Mouse (Mus musculus): ENCODE measurements around the gene Med27. TPM values are rescaled to one million over a fixed set of nuclear protein-coding genes. Genes with fewer than 3 reads are reported as not detected.

Gene Med27
- polyA plus RNA-seq, 1 experiment = 44.0 TPM

- no peak overlapping the region for H3K4me3 ChIP-seq
- TF ChIP-seq TCF12 (IDR thresholded peaks at IDR 0.05; ENCODE audit: insufficient read depth, poor library complexity, severe bottlenecking) = no peak
- TF ChIP-seq USF1 (IDR thresholded peaks at IDR 0.05; ENCODE audit: low read depth) = no peak
- no peak for TF ChIP-seq E2F4 (IDR thresholded peaks at IDR 0.05; ENCODE audit: insufficient read depth)
- TF ChIP-seq MAX (IDR thresholded peaks at IDR 0.05; ENCODE audit: low read depth) = no peak
- no peaks in the 10 kb centered on the region for H3K27me3 ChIP-seq (ENCODE audit: control insufficient read depth, insufficient read depth, insufficient read length)
- no peaks in the 10 kb centered on the region for H3K79me2 ChIP-seq (ENCODE audit: control insufficient read depth, insufficient read depth)
- no peaks in the 10 kb centered on the region for H3K36me3 ChIP-seq (ENCODE audit: control insufficient read depth, insufficient read depth)
- H3K4me2 ChIP-seq (ENCODE audit: low read depth) = no peak overlapping the region
- H3ac ChIP-seq (ENCODE audit: control insufficient read depth, insufficient read length) = no peak overlapping the region
These were observed 138.9 kb downstream of the Med27 start for GRCm38 (mm10) chr2:29485519-29485918.

- Histone ChIP-seq H3K4me2 (ENCODE audit: low read depth) (no peak overlapping the region), H3K4me3 (no peak overlapping the region), H3K79me2 (ENCODE audit: control insufficient read depth, insufficient read depth) (no peaks in the 10 kb centered on the region), H3K27me3 (ENCODE audit: control insufficient read depth, insufficient read depth, insufficient read length) (no peaks in the 10 kb centered on the region), H3ac (ENCODE audit: control insufficient read depth, insufficient read length) (no peak overlapping the region), H3K36me3 (ENCODE audit: control insufficient read depth, insufficient read depth) (no peaks in the 10 kb centered on the region)
- TF ChIP-seq TCF12 (IDR thresholded peaks at IDR 0.05; ENCODE audit: insufficient read depth, poor library complexity, severe bottlenecking) (no peak), USF1 (IDR thresholded peaks at IDR 0.05; ENCODE audit: low read depth) (no peak), SRF (IDR thresholded peaks at IDR 0.05; ENCODE audit: control insufficient read depth, insufficient read length, low read depth) (no peak), MYOD1 (IDR thresholded peaks at IDR 0.05; ENCODE audit: control insufficient read depth in 1 of 3, insufficient read length in 2 of 3, low read depth in 2 of 3) (no peak), REST (IDR thresholded peaks at IDR 0.05; ENCODE audit: insufficient read depth, insufficient read length) (no peak), MYOG (IDR thresholded peaks at IDR 0.05; ENCODE audit: control insufficient read depth in 1 of 3, insufficient read depth in 1 of 3, insufficient read length in 2 of 3, low read depth in 2 of 3) (no peak), E2F4 (IDR thresholded peaks at IDR 0.05; ENCODE audit: insufficient read depth) (no peak), CEBPB (IDR thresholded peaks at IDR 0.05; ENCODE audit: insufficient read depth, poor library complexity, severe bottlenecking) (no peak), POLR2AphosphoS2 (IDR thresholded peaks at IDR 0.05; ENCODE audit: insufficient read length, low read depth) (no peak), MAX (IDR thresholded peaks at IDR 0.05; ENCODE audit: low read depth) (no peak), POLR2A (IDR thresholded peaks at IDR 0.05; ENCODE audit: insufficient read length, low read depth) (no peak), TCF3 (IDR thresholded peaks at IDR 0.05; ENCODE audit: insufficient read length, low read depth) (no peak)
These were observed 139.9 kb downstream of the Med27 start for GRCm38 (mm10) chr2:29486491-29486890.

GRCm38 (mm10) chr2:29487652-29488051 is 141.0 kb downstream of the Med27 start:
- Histone ChIP-seq H3K79me2 (ENCODE audit: control insufficient read depth, insufficient read depth) (no peaks in the 10 kb centered on the region), H3K4me3 (no peak overlapping the region), H3ac (ENCODE audit: control insufficient read depth, insufficient read length) (no peak overlapping the region), H3K27me3 (ENCODE audit: control insufficient read depth, insufficient read depth, insufficient read length) (no peaks in the 10 kb centered on the region), H3K36me3 (ENCODE audit: control insufficient read depth, insufficient read depth) (no peaks in the 10 kb centered on the region), H3K4me2 (ENCODE audit: low read depth) (no peak overlapping the region)
- TF ChIP-seq POLR2AphosphoS2 (IDR thresholded peaks at IDR 0.05; ENCODE audit: insufficient read length, low read depth) (no peak), CEBPB (IDR thresholded peaks at IDR 0.05; ENCODE audit: insufficient read depth, poor library complexity, severe bottlenecking) (no peak), MYOG (IDR thresholded peaks at IDR 0.05; ENCODE audit: control insufficient read depth in 1 of 3, insufficient read depth in 1 of 3, insufficient read length in 2 of 3, low read depth in 2 of 3) (no peak), SRF (IDR thresholded peaks at IDR 0.05; ENCODE audit: control insufficient read depth, insufficient read length, low read depth) (no peak), USF1 (IDR thresholded peaks at IDR 0.05; ENCODE audit: low read depth) (no peak), TCF12 (IDR thresholded peaks at IDR 0.05; ENCODE audit: insufficient read depth, poor library complexity, severe bottlenecking) (no peak), POLR2A (IDR thresholded peaks at IDR 0.05; ENCODE audit: insufficient read length, low read depth) (no peak), MAX (IDR thresholded peaks at IDR 0.05; ENCODE audit: low read depth) (no peak), REST (IDR thresholded peaks at IDR 0.05; ENCODE audit: insufficient read depth, insufficient read length) (no peak), TCF3 (IDR thresholded peaks at IDR 0.05; ENCODE audit: insufficient read length, low read depth) (no peak), E2F4 (IDR thresholded peaks at IDR 0.05; ENCODE audit: insufficient read depth) (no peak), MYOD1 (IDR thresholded peaks at IDR 0.05; ENCODE audit: control insufficient read depth in 1 of 3, insufficient read length in 2 of 3, low read depth in 2 of 3) (no peak)

- H3K27me3 ChIP-seq (ENCODE audit: control insufficient read depth, insufficient read depth, insufficient read length) = no peaks in the 10 kb centered on the region
- no peaks in the 10 kb centered on the region for H3K36me3 ChIP-seq (ENCODE audit: control insufficient read depth, insufficient read depth)
- TF ChIP-seq TCF12 (IDR thresholded peaks at IDR 0.05; ENCODE audit: insufficient read depth, poor library complexity, severe bottlenecking) = no peak
- no peak for TF ChIP-seq POLR2A (IDR thresholded peaks at IDR 0.05; ENCODE audit: insufficient read length, low read depth)
- TF ChIP-seq TCF3 (IDR thresholded peaks at IDR 0.05; ENCODE audit: insufficient read length, low read depth) = no peak
- no peak for TF ChIP-seq MAX (IDR thresholded peaks at IDR 0.05; ENCODE audit: low read depth)
- TF ChIP-seq USF1 (IDR thresholded peaks at IDR 0.05; ENCODE audit: low read depth) = no peak
- TF ChIP-seq MYOD1 (IDR thresholded peaks at IDR 0.05; ENCODE audit: control insufficient read depth in 1 of 3, insufficient read length in 2 of 3, low read depth in 2 of 3) = no peak
- no peak for TF ChIP-seq POLR2AphosphoS2 (IDR thresholded peaks at IDR 0.05; ENCODE audit: insufficient read length, low read depth)
- TF ChIP-seq SRF (IDR thresholded peaks at IDR 0.05; ENCODE audit: control insufficient read depth, insufficient read length, low read depth) = no peak
- TF ChIP-seq CEBPB (IDR thresholded peaks at IDR 0.05; ENCODE audit: insufficient read depth, poor library complexity, severe bottlenecking) = no peak
- no peak for TF ChIP-seq E2F4 (IDR thresholded peaks at IDR 0.05; ENCODE audit: insufficient read depth)
- no peak for TF ChIP-seq MYOG (IDR thresholded peaks at IDR 0.05; ENCODE audit: control insufficient read depth in 1 of 3, insufficient read depth in 1 of 3, insufficient read length in 2 of 3, low read depth in 2 of 3)
- TF ChIP-seq REST (IDR thresholded peaks at IDR 0.05; ENCODE audit: insufficient read depth, insufficient read length) = no peak
- H3K4me3 ChIP-seq = no peak overlapping the region
- no peaks in the 10 kb centered on the region for H3K79me2 ChIP-seq (ENCODE audit: control insufficient read depth, insufficient read depth)
- no peak overlapping the region for H3K4me2 ChIP-seq (ENCODE audit: low read depth)
- H3ac ChIP-seq (ENCODE audit: control insufficient read depth, insufficient read length) = no peak overlapping the region
These were observed 142.0 kb downstream of the Med27 start for GRCm38 (mm10) chr2:29488379-29489236.

Measured in myocyte (in vitro differentiated cells).